ENCODE assay signal across 8 mouse cellular contexts in the genomic region with DNA sequence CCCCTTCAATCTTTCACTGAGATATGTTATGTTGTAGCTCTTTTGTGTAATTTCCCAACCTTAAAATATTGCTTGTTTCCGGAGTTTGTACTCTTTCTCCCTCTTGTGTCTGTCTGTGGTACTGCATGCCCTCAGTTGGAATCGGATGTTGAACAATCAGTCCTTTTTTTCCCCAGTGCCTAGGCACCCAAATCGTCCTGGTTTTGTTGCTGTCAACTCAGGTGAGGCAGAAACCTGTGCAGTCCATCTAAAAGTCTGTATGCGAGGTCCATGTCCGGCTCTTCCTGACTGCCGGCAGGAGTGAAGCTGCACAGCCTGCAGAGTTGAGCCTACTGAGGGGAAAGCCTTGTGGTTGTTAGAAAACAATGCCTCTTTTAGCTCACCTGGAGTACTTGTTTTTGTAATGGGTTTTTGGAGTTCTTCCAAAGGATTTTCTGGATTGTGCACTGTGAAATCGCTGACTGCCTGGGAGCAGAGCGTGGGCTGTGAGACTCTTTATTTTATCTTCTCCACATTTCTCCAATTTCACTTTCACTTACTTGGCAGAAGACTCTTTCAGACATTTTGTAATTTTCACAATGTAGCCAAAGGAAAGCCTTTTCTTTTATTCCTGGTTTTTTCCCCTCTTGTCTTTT. TPM values are rescaled to one million over a fixed set of nuclear protein-coding genes. Genes with fewer than 3 reads are reported as not detected.
DNase-seq lines count a peak whose midpoint lies in the region; TF ChIP-seq lines count a peak whose summit lies in the region.
"Had no signal": no experiment of that assay in that cellular context is flagged by ENCODE, and none has a peak within 500 bp of the region (broad histone marks: within the 10 kb centered on the region; RNA-seq: fewer than 3 reads in every experiment).

No protein-coding gene starts in this region.

- no peaks in the 10 kb centered on the region for H3K9me3 ChIP-seq in E14TG2a.4 (ENCODE audit: low read length)
- H3K9me3 ChIP-seq: lung, embryonic 15.5 days had no signal

- H3K36me3 ChIP-seq in E14TG2a.4 (ENCODE audit: insufficient read depth, low read length), result peaks cover 65% of the 10 kb centered on the region

- TF ChIP-seq POLR2A in lung, adult 2 months (IDR thresholded peaks at IDR 0.05; ENCODE audit: borderline replicate concordance, extremely low read depth, low read depth, low read length), result no peak

- peak; percentile 58 for DNase-seq in A20 (ENCODE audit: low read depth, low spot score)
- peak; percentile 50 for DNase-seq in c-Kit-positive CD71-positive TER-119-negative erythroid progenitor cells, embryonic 14.5 days (ENCODE audit: low read depth)
- peak; percentile 30 to 89 for DNase-seq in frontal cortex, adult 2 months (ENCODE audit: extremely low spot score in 1 of 2, low spot score in 1 of 2)
- peak; percentile 43 to 81 for DNase-seq in kidney, postnatal 25 days
- peak; percentile 58 for DNase-seq in lung, adult 2 months
- peak; percentile 55 for DNase-seq in right cerebral cortex, postnatal 14 days

- peaks cover 13% of the 10 kb centered on the region for H3K4me1 ChIP-seq in E14TG2a.4 (replicated peaks; ENCODE audit: low read depth, low read length)
- H3K4me1 ChIP-seq in lung, adult 2 months (ENCODE audit: control insufficient read depth, insufficient read depth, low read length), result peaks cover 6% of the 10 kb centered on the region; the same call in 1 of the 2 replicates
- H3K4me1 ChIP-seq: lung, embryonic 15.5 days had no signal

- H3K27me3 ChIP-seq in E14TG2a.4 (ENCODE audit: insufficient read depth, low read length), result no peaks in the 10 kb centered on the region
- H3K27me3 ChIP-seq: lung, embryonic 15.5 days had no signal

- TF ChIP-seq CTCF in E14TG2a.4 (conservative IDR thresholded peaks at IDR 0.05; ENCODE audit: low read length), result peak; percentile 100
- peak; percentile 26; the same call in 1 of the 2 replicates for TF ChIP-seq CTCF in lung, adult 2 months (IDR thresholded peaks at IDR 0.05; ENCODE audit: insufficient read depth, low read length)

- no peak overlapping the region for H3K4me3 ChIP-seq in E14TG2a.4 (replicated peaks; ENCODE audit: low read length)
- H3K4me3 ChIP-seq in lung, adult 2 months (replicated peaks; ENCODE audit: extremely low read depth, low read depth, low read length), result no peak overlapping the region
- H3K4me3 ChIP-seq: lung, embryonic 15.5 days had no signal

- 35% methylated on average over 8 of the region's 8 CpGs for WGBS in lung, adult 2 months

RNA-seq across cellular contexts. Expression of a gene that starts 11.4 kb away (rescaled TPM):
- 94.5 and 99.6 TPM in 2 replicates for polyA plus RNA-seq in frontal cortex, adult 2 months (2012; rRNA removed)
- 30.5 and 31.2 TPM in 2 replicates for polyA plus RNA-seq in lung, adult 2 months (2012; rRNA removed)
